Mouse (Mus musculus): Measurements from ENCODE around the gene Sub1. TPM values are rescaled to one million over a fixed set of nuclear protein-coding genes. Genes with fewer than 3 reads are reported as not detected.

Gene Sub1
- total RNA-seq, 2 experiments from 2014 or later, result 76.1 to 121 TPM

GRCm38 (mm10) chr15:12026932-12027450 is 30.2 kb upstream of the Sub1 start:
- no peak for DNase-seq
- TF ChIP-seq CTCF (IDR thresholded peaks at IDR 0.05), result no peak
- intact Hi-C loops (cut with DNase I), result no loop called here
- Histone ChIP-seq H3K4me3 (no peak overlapping the region), H3K27ac (no peak overlapping the region)

- intact Hi-C loops (cut with DNase I), result no loop called here
- H3K4me3 ChIP-seq, result no peak overlapping the region
- no peak for DNase-seq
- H3K27ac ChIP-seq, result no peak overlapping the region
- TF ChIP-seq CTCF (IDR thresholded peaks at IDR 0.05), result no peak
Measured at GRCm38 (mm10) chr15:12026026-12026425, 29.2 kb upstream of the Sub1 start.

- no peak for DNase-seq
- no peak overlapping the region for H3K27ac ChIP-seq
- no peak for TF ChIP-seq CTCF (IDR thresholded peaks at IDR 0.05)
- intact Hi-C loops (cut with DNase I), result no loop called here
- H3K4me3 ChIP-seq, result no peak overlapping the region
Measured at GRCm38 (mm10) chr15:12025341-12025740, 28.6 kb upstream of the Sub1 start.

GRCm38 (mm10) chr15:12024791-12025268 is 28.0 kb upstream of the Sub1 start:
- no peak overlapping the region for H3K27ac ChIP-seq
- intact Hi-C loops (cut with DNase I), result no loop called here
- DNase-seq, result no peak
- TF ChIP-seq CTCF (IDR thresholded peaks at IDR 0.05), result no peak
- H3K4me3 ChIP-seq, result no peak overlapping the region

GRCm38 (mm10) chr15:12019443-12019842 is 22.7 kb upstream of the Sub1 start:
- intact Hi-C loops (cut with DNase I), result no loop called here
- no peak for TF ChIP-seq CTCF (IDR thresholded peaks at IDR 0.05)
- DNase-seq, result no peak
- no peak overlapping the region for H3K4me3 ChIP-seq
- H3K27ac ChIP-seq, result no peak overlapping the region

- no peak for TF ChIP-seq CTCF (IDR thresholded peaks at IDR 0.05)
- DNase-seq, result no peak
- intact Hi-C loops (cut with DNase I), result no loop called here
- H3K4me3 ChIP-seq, result no peak overlapping the region
- no peak overlapping the region for H3K27ac ChIP-seq
Measured at GRCm38 (mm10) chr15:12018428-12018757, 21.6 kb upstream of the Sub1 start.

GRCm38 (mm10) chr15:12017700-12018427 is 21.1 kb upstream of the Sub1 start:
- DNase-seq, result no peak
- intact Hi-C loops (cut with DNase I), result no loop called here
- H3K27ac ChIP-seq, result no peak overlapping the region
- H3K4me3 ChIP-seq, result no peak overlapping the region
- TF ChIP-seq CTCF (IDR thresholded peaks at IDR 0.05), result no peak

- H3K27ac ChIP-seq, result no peak overlapping the region
- H3K4me3 ChIP-seq, result no peak overlapping the region
- no peak for DNase-seq
- intact Hi-C loops (cut with DNase I), result no loop called here
- TF ChIP-seq CTCF (IDR thresholded peaks at IDR 0.05), result no peak
Measured at GRCm38 (mm10) chr15:12014197-12014905, 17.6 kb upstream of the Sub1 start.

- TF ChIP-seq CTCF (IDR thresholded peaks at IDR 0.05), result no peak
- intact Hi-C loops (cut with DNase I), result no loop called here
- peak; percentile 32 for DNase-seq
- H3K27ac ChIP-seq, result no peak overlapping the region
- H3K4me3 ChIP-seq, result no peak overlapping the region
Measured at GRCm38 (mm10) chr15:12013532-12014196, 16.9 kb upstream of the Sub1 start.

GRCm38 (mm10) chr15:12010602-12011044 is 13.8 kb upstream of the Sub1 start:
- intact Hi-C loops (cut with DNase I), result no loop called here
- DNase-seq, result no peak
- Histone ChIP-seq H3K4me3 (peak overlapping the region; percentile 65), H3K27ac (peak overlapping the region; percentile 49; the same call in 1 of the 2 replicates)
- TF ChIP-seq CTCF (IDR thresholded peaks at IDR 0.05), result no peak

GRCm38 (mm10) chr15:12009712-12010601 is 13.2 kb upstream of the Sub1 start:
- intact Hi-C loops (cut with DNase I), result no loop called here
- Histone ChIP-seq H3K27ac (peak overlapping the region; percentile 49; the same call in 1 of the 2 replicates), H3K4me3 (peak overlapping the region; percentile 65)
- DNase-seq, result no peak
- no peak for TF ChIP-seq CTCF (IDR thresholded peaks at IDR 0.05)

- DNase-seq, result no peak
- no peak overlapping the region for H3K27ac ChIP-seq
- TF ChIP-seq CTCF (IDR thresholded peaks at IDR 0.05), result no peak
- intact Hi-C loops (cut with DNase I), result no loop called here
- no peak overlapping the region for H3K4me3 ChIP-seq
Measured at GRCm38 (mm10) chr15:12008894-12009293, 12.1 kb upstream of the Sub1 start.
